Mouse (Mus musculus) adrenal gland (tissue): ENCODE data around the gene H2-Oa.

Experiments
- intact Hi-C: fragments of 180-260 bp; cut with DNase I; formaldehyde crosslinking; loops from one replicate; pipeline ENCODE4 v1.15.1; 2025
- long read RNA-seq, 2 experiments: library from polyadenylated mRNA; unstranded; transcript quantifications; one replicate each; pipeline ENCODE4 v2.0.0; 2020; ENCODE audit warnings: borderline replicate concordance in 1 of 2; ENCODE audit not compliant: insufficient replicate concordance in 1 of 2

The H2-Oa gene
- long read RNA-seq, experiment 1, partial matches to known transcripts, result 0 of 1 reads
- long read RNA-seq, experiment 1, other reads (novel, unspliced or antisense), result 0 of 1 reads
- long read RNA-seq, experiment 2, partial matches to known transcripts, result 0 of 1 reads
- long read RNA-seq, experiment 2, other reads (novel, unspliced or antisense), result 0 of 1 reads

DNA sequence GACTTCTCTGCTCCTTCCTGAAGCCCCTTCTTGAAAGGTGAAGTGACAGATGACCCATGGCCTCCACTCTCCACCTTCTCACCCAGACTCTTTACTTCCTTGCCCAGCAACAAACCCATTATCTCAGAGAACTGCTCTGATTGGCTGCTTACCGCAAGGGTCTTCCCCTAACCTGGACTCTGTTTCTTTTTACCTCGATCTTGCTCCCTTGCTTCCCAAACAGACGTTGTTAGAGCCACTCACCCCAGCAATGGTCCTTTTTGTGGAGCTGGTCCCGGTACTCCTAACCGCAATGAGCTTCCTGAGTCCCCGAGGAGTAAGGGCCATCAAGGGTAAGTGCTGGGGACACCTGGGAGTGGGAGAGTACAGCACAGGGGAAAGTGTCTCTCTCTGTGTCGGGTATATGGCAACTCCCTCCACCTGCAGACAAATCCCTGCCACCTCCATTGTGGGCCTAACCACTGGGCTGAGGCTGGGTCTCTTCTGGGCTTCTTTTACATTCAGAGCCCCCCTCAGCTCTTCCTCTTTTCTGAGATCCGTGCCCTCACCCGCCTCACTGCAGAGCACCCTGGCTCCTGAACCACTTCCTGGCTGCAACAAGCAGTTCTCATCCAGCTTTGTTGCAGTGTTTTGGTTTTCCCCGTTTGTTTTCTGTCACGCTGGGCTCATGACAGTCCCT, at the start of gene H2-Oa:
Gene H2-Oa (plus strand): TSS at position 144 of the 679 bp plus-strand sequence.
- intact Hi-C loops, result no loop called here

DNA sequence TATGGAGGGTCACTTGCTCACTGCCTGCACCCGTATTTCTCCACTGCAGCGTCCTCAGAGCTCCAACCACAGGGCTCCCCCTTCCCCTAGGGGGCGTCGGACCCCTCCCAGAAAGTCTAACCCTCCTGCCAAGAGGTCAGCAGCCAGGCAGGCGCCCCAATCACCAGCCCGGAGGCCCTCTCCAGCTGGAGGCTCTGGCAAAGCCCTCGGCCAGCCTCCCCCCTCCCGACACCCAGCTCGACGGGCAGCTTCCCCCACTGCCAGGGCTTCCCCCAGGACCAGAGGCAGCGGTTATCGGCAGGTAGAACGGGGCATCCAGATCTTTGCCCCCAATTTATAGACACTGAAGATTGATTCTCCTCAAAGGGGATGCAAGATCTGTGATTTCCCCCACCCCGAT, 46.2 kb upstream of the H2-Oa start:
- intact Hi-C loops, result no loop called here

GRCm38 (mm10) chr17:34047404-34048050, 44.6 kb upstream of the H2-Oa start:
- intact Hi-C loops, result no loop called here

- intact Hi-C loops, result no loop called here
Observed at GRCm38 (mm10) chr17:34057224-34057623, 34.9 kb upstream of the H2-Oa start.

GRCm38 (mm10) chr17:34068864-34069263, 23.3 kb upstream of the H2-Oa start:
- intact Hi-C loops, result no loop called here

- intact Hi-C loops, result loop anchor here (10.0 kb wide), 1 partner anchor 163 kb away; the partner anchor contains the start of gene H2-Ob
Observed at GRCm38 (mm10) chr17:34072091-34072490, 20.0 kb upstream of the H2-Oa start.

- intact Hi-C loops, result loop anchor here (5.0 to 10.0 kb wide), 2 partner anchors 62 to 160 kb away; partner anchors contain the start of gene H2-Ob
Observed at GRCm38 (mm10) chr17:34075271-34075670, 16.9 kb upstream of the H2-Oa start.

GRCm38 (mm10) chr17:34077549-34077948, 14.6 kb upstream of the H2-Oa start:
- intact Hi-C loops, result loop anchor here (2.0 to 10.0 kb wide), 3 partner anchors 60 to 157 kb away; partner anchors contain the start of gene H2-Ob

DNA sequence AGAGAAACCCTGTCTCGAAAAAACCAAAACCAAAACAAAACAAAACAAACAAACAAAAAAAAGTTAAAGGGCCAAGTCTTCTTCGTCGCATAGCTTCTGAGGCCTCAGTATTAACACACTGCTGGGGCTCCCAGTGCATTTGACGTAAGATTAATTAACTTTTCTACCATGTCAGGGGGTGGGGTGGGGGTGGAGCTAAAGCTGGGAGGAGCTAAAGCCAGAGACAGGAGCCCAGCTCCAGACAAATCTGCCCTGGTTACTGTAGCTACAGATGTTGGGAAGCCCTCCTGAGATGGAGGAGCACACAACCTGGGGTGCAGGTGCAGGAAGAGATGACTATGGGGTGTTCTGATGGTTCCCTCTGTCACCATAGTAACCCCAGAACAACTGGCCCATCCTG, 14.0 kb upstream of the H2-Oa start:
- intact Hi-C loops, result loop anchor here (5.0 to 10.0 kb wide), 2 partner anchors 59 to 157 kb away; partner anchors contain the start of gene H2-Ob

GRCm38 (mm10) chr17:34079002-34079401, 13.1 kb upstream of the H2-Oa start:
- intact Hi-C loops, result loop anchor here (5.0 to 10.0 kb wide), 2 partner anchors 58 to 156 kb away; partner anchors contain the start of gene H2-Ob

GRCm38 (mm10) chr17:34079621-34080020, 12.5 kb upstream of the H2-Oa start:
- intact Hi-C loops, result loop anchor here (5.0 to 10.0 kb wide), 2 partner anchors 58 to 155 kb away; partner anchors contain the start of gene H2-Ob

- intact Hi-C loops, result no loop called here
Observed at GRCm38 (mm10) chr17:34083104-34083503, 9.0 kb upstream of the H2-Oa start.

DNA sequence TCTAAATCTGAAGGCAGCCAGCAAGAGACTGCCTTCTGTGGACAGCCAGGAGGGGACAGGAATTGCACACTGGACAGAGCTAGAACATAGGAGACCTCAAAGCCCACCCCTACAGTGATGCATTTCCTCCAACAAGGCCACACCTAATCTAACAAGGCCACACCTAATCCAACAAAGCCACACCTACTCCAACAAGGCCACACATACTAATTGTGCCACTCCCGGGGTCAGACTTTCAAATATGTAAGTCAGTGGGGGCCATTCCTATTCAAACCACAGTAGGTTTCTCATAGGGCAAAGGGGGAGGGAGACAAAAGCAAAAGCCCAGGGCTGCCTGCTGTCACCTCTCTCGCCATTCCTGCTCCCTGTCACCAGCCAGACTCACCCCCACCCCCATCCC, 4.8 kb upstream of the H2-Oa start:
- intact Hi-C loops, result no loop called here

GRCm38 (mm10) chr17:34088124-34088523, 4.0 kb upstream of the H2-Oa start:
- intact Hi-C loops, result no loop called here

- intact Hi-C loops, result no loop called here
Observed at GRCm38 (mm10) chr17:34090923-34091322, 1.2 kb upstream of the H2-Oa start.

GRCm38 (mm10) chr17:34093199-34093874, 1.2 kb downstream of the H2-Oa start:
- intact Hi-C loops, result no loop called here

GRCm38 (mm10) chr17:34094283-34095035, 2.3 kb downstream of the H2-Oa start:
- intact Hi-C loops, result no loop called here

GRCm38 (mm10) chr17:34096497-34097010, 4.4 kb downstream of the H2-Oa start:
- intact Hi-C loops, result no loop called here

- intact Hi-C loops, result no loop called here
Observed at GRCm38 (mm10) chr17:34097272-34097671, 5.1 kb downstream of the H2-Oa start.

DNA sequence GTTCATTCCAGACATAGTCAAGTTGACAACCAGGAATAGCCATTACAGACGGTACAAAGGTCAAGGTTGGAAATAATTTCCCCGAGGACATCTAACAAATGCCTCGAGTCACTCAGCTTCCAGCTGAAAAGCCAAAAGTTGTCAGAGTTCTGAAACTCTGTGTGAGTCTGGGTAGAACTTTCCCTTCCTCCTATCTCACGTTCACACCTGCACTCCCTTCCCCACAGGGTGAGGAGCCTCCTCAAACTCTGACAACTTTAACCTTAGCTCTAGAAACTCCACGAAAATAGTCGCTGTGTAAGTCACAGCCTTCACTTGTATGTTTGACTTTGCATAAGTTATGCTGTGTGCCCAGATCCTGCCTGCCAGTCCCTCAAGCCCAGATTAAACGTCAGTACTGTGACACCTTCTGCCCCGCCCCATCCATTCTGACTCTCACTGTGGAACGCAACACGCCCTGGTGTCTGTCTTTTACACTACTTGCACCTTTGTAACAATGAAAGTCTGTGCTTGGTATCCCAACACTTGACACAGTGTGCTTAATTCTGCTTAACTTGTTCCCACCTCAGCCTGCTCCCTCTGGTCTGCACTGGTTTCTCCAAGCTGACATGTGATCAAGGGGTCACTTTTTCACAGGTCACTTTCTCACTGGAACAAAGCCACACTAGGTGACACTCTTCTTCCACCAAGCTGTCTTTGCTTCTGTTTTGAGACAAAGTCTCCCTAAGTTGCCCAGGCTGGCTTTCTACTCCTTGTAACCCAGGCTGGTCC, 6.8 kb downstream of the H2-Oa start:
- intact Hi-C loops, result no loop called here
